Mouse (Mus musculus) liver, adult 2 months (tissue): ENCODE measurements around the gene Atp5j. TPM values are rescaled to one million over a fixed set of nuclear protein-coding genes. Genes with fewer than 3 reads are reported as not detected.

Experiments
- DNase-seq: peaks from one replicate; pipeline ENCODE4 v3.0.0-alpha.2; 2011; ENCODE audit warnings: low read depth, low spot score; ENCODE audit errors: extremely low read depth
- H3K27ac ChIP-seq: fragments of 200-500 bp; replicated peaks from 2 replicates; pipeline ENCODE4 v1.5.1; 2012; ENCODE audit warnings: low read depth, mild to moderate bottlenecking, control low read depth, inconsistent platforms, low read length; ENCODE audit not compliant: insufficient read depth
- H3K27me3 ChIP-seq: fragments of 200-500 bp; 2 replicates; pipeline ENCODE4 v1.6.1; 2012; ENCODE audit warnings: mild to moderate bottlenecking, moderate library complexity, low read length, inconsistent platforms; ENCODE audit not compliant: control insufficient read depth, insufficient read depth
- H3K36me3 ChIP-seq: fragments of 200-500 bp; 2 replicates; pipeline ENCODE4 v1.6.1; 2012; ENCODE audit warnings: low read length, inconsistent platforms; ENCODE audit not compliant: control insufficient read depth, insufficient read depth
- H3K4me1 ChIP-seq: fragments of 200-500 bp; 2 replicates; pipeline ENCODE4 v1.6.1; 2011; ENCODE audit warnings: low read length; ENCODE audit not compliant: control insufficient read depth, insufficient read depth
- H3K4me3 ChIP-seq: fragments of 200-500 bp; 2 replicates; pipeline ENCODE4 v1.5.1; 2011; ENCODE audit warnings: low read depth, mild to moderate bottlenecking, control low read depth, low read length, moderate library complexity; ENCODE audit not compliant: insufficient read depth
- H3K79me2 ChIP-seq: fragments of 200-500 bp; 2 replicates; pipeline ENCODE4 v1.6.1; 2012; ENCODE audit warnings: inconsistent platforms, mild to moderate bottlenecking, low read length, moderate library complexity; ENCODE audit not compliant: control insufficient read depth, insufficient read depth
- H3K9ac ChIP-seq: fragments of 200-500 bp; 2 replicates; pipeline ENCODE4 v1.6.1; 2012; ENCODE audit warnings: low read depth, mild to moderate bottlenecking, control low read depth, inconsistent platforms, low read length
- CTCF ChIP-seq: fragments of 200-500 bp; IDR thresholded peaks from 2 replicates; pipeline ENCODE4 v1.5.1; 2011; ENCODE audit warnings: low read depth, low read length, control low read depth
- POLR2A ChIP-seq: fragments of 200-500 bp; IDR thresholded peaks from 2 replicates; pipeline ENCODE4 v1.6.1; 2011; ENCODE audit warnings: low read length, control low read depth; ENCODE audit not compliant: insufficient read depth; ENCODE audit errors: extremely low read depth
- WGBS: fragments of 180-500 bp; shearing (Covaris S2); methylation state at CpG from one replicate; pipeline ENCODE4 v1.1.7; 2018; 5-methylcytosine and 5-hydroxymethylcytosine counted together
- polyA plus RNA-seq: library from polyadenylated mRNA; depleted of rRNA; stranded (reverse); fragments of >200 nt; gene quantifications from 2 replicates; pipeline ENCODE4 v1.2.3, GENCODE M21; 2012
- total RNA-seq: library from RNA; depleted of rRNA; stranded (reverse); fragments of >200 nt; gene quantifications from 2 replicates; pipeline ENCODE4 v1.2.3, GENCODE M21; 2014

The Atp5j gene
- total and polyA plus RNA-seq, 2 experiments, result 196 to 354 TPM

GRCm38 (mm10) chr16:84825009-84825408, 10.4 kb downstream of the Atp5j start:
- Histone ChIP-seq H3K36me3 (peaks cover 60% of the 10 kb centered on the region), H3K9ac (no peak overlapping the region), H3K79me2 (no peaks in the 10 kb centered on the region), H3K27ac (peak overlapping the region; percentile 15), H3K4me3 (no peak overlapping the region), H3K4me1 (peaks cover 11% of the 10 kb centered on the region), H3K27me3 (no peaks in the 10 kb centered on the region)
- TF ChIP-seq CTCF, result no peak
- no peak for TF ChIP-seq POLR2A
- DNase-seq, result peak; percentile 72
- 18% methylated on average over 6 of the region's 6 CpGs for WGBS

GRCm38 (mm10) chr16:84817423-84817822, 18.0 kb downstream of the Atp5j start:
- H3K79me2 ChIP-seq, result no peaks in the 10 kb centered on the region
- no peaks in the 10 kb centered on the region for H3K27me3 ChIP-seq
- WGBS, result 21% methylated on average over 7 of the region's 7 CpGs
- H3K27ac ChIP-seq, result no peak overlapping the region
- H3K4me1 ChIP-seq, result no peaks in the 10 kb centered on the region; the same call in 1 of the 2 replicates
- TF ChIP-seq POLR2A (no peak), CTCF (0 out of 2 replicates have a peak, but pooled peaks have one; percentile 7)
- no peak overlapping the region for H3K9ac ChIP-seq
- no peak overlapping the region for H3K4me3 ChIP-seq
- peaks cover 8% of the 10 kb centered on the region for H3K36me3 ChIP-seq
- peak; percentile 50 for DNase-seq

GRCm38 (mm10) chr16:84814511-84814910, 20.9 kb downstream of the Atp5j start:
- no peak overlapping the region for H3K4me3 ChIP-seq
- WGBS, result 74% methylated on average over 8 of the region's 8 CpGs
- TF ChIP-seq POLR2A (no peak), CTCF (no peak)

GRCm38 (mm10) chr16:84813852-84814251, 21.6 kb downstream of the Atp5j start:
- TF ChIP-seq CTCF (no peak), POLR2A (no peak)
- Histone ChIP-seq H3K36me3 (no peaks in the 10 kb centered on the region), H3K4me3 (no peak overlapping the region), H3K27me3 (no peaks in the 10 kb centered on the region), H3K4me1 (no peaks in the 10 kb centered on the region; the same call in 1 of the 2 replicates), H3K27ac (no peak overlapping the region), H3K79me2 (no peaks in the 10 kb centered on the region), H3K9ac (no peak overlapping the region)
- no peak for DNase-seq
- WGBS, result 68% methylated on average over 8 of the region's 8 CpGs

More at GRCm38 (mm10) chr16:84814511-84814910, 20.9 kb downstream of the Atp5j start:
- no peak for DNase-seq
- Histone ChIP-seq H3K4me1 (no peaks in the 10 kb centered on the region; the same call in 1 of the 2 replicates), H3K79me2 (no peaks in the 10 kb centered on the region), H3K27ac (no peak overlapping the region), H3K36me3 (no peaks in the 10 kb centered on the region), H3K27me3 (no peaks in the 10 kb centered on the region), H3K9ac (no peak overlapping the region)

- Histone ChIP-seq H3K36me3 (no peaks in the 10 kb centered on the region), H3K4me1 (peaks cover 7% of the 10 kb centered on the region), H3K27ac (no peak overlapping the region), H3K27me3 (no peaks in the 10 kb centered on the region), H3K9ac (no peak overlapping the region), H3K4me3 (no peak overlapping the region), H3K79me2 (no peaks in the 10 kb centered on the region)
- no peak for DNase-seq
- WGBS, result 80% methylated on average over 1 of the region's 1 CpGs
- no peak for TF ChIP-seq POLR2A
- no peak for TF ChIP-seq CTCF
These were observed 25.2 kb downstream of the Atp5j start for GRCm38 (mm10) chr16:84810254-84810653.

GRCm38 (mm10) chr16:84807874-84808273, 27.6 kb downstream of the Atp5j start:
- no peak overlapping the region for H3K9ac ChIP-seq
- H3K4me3 ChIP-seq, result no peak overlapping the region
- WGBS, result 28% methylated on average over 7 of the region's 7 CpGs
- H3K79me2 ChIP-seq, result no peaks in the 10 kb centered on the region
- peak; percentile 81 for DNase-seq
- H3K36me3 ChIP-seq, result no peaks in the 10 kb centered on the region
- peaks cover 7% of the 10 kb centered on the region for H3K4me1 ChIP-seq
- no peaks in the 10 kb centered on the region for H3K27me3 ChIP-seq
- peak overlapping the region; percentile 17; the same call in 1 of the 2 replicates for H3K27ac ChIP-seq
- TF ChIP-seq CTCF, result no peak
- TF ChIP-seq POLR2A, result no peak
